Mouse (Mus musculus) retina, adult 2 months (tissue): ENCODE measurements around the gene Slc22a17.

Source experiments
- DNase-seq: peaks from one replicate; pipeline ENCODE4 v3.0.0-alpha.2; 2012; ENCODE audit warnings: low read depth, low spot score

The Slc22a17 gene

DNA sequence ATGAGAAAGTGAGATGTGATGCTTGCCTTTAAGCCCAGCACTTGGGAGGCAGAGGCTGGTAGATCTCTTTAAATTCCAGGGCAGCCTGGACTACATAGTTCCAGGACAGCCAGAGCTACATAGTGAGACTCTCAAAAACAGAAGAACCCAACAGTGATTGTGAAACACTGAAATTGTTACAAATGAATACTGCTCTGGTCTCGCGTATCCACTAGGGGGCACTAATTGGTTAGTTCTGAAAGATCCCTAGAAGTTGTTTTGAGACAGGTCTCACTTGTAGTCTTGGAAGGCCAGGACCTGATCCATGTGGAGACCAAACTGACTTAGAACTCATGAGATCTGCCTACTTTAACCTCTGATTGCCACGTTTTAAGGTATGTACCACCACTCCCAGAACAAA is 12.5 kb downstream of the Slc22a17 start:
- peak; percentile 53 for DNase-seq

DNA sequence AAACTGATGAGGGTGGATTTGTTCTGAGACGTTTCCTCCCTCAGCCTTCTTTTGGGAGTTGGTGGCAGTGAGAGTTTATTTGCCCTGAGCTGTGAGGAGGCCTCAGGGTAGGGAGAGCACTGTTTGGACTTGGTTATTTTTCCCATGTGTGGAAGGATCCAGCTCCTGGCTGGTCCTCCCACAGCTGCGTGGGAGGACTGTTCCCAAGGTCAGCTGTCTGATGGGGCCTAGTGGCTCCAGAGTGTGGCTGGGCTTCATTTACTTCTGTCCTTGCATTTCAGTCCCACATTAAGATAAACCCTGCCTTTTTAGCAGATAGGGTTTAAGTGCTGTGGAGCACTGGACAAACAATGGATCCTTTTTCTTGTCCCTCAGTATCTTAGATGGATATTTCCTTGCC is 15.5 kb downstream of the Slc22a17 start:
- DNase-seq: no peak

DNA sequence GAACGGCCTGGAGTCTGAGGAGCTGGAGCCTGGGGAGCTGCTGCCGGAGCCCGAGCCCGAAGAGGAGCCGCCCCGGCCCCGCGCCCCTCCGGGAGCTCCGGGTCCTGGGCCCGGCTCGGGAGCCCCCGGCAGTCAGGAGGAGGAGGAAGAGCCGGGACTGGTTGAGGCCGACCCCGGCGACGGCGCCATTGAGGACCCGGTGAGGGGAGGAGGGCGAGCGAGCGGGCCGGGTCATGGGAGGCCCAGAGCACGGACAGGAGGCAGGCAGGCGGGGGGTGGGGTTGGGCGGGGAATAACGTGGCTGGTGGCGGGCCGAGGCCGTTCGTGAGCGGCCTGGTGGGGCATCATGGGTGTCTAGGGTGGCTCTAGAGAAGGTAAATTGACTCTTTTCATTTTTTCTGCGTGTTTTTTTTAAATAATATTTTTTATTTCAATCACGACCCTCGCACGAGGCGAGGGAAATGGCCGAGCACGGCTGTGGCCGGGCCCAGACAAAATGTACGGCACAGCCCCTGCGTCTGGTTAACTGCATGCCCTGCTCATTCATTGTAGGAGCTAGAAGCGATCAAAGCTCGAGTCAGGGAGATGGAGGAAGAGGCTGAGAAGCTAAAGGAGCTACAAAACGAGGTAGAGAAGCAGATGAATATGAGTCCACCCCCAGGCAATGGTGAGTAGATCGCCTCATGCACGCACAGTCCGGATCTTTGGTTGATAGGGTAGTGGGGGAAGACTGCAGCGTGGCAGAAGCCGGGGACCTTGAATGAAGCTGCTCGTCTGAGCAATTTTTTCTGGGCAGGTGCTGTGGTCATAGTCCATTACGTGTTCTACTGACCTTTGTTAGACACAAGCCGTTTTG is 18.4 kb downstream of the Slc22a17 start:
- no peak for DNase-seq

DNA sequence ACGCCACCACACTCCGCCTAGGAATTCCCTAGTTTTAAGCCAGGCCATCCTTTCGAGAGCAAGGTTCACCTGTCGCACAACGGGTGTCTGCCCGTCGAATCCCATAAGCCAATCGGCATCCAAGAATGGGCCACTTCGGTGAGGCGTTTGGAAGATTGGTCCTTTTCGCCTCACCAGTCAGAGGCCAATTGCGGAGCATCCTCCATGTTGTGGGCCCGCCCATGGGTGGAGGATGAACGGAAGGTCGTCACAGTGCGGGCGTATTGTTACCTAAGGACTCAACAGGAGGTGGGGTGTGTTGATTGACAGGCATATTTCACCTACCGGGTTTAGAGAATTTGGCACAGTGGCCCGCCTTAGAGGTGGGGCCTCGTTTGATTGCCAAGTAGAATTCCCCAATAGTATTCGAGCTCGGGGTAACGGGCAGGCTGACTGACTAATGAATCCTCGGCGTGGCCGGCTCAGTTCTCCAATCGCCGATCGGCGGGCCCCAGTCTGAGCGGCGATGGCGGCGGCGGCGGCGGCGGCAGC is 19.2 kb downstream of the Slc22a17 start:
- DNase-seq: peak; percentile 98

DNA sequence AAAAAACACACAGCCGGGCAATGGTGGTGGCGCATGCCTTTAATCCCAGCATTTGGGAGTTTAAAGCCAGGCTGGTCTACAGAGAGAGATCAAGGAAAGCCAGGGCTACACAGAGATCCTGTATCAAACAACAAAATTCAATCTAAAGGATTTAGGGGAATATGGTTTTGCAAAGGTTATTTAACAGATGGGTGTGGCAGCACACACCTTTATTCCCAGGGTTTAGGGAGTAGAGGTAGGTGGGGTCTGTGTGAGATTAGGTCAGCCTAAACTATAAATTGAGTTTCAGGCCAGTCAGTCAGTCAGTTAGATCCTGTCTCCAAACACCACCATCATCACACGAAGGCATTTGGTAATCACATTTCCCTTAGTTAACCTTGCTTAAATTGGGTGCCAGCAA is 20.7 kb downstream of the Slc22a17 start, which contains the start of gene Pabpn1:
Gene Pabpn1 (plus strand): TSS at position 301 of the 400 bp plus-strand sequence.
- DNase-seq: no peak

DNA sequence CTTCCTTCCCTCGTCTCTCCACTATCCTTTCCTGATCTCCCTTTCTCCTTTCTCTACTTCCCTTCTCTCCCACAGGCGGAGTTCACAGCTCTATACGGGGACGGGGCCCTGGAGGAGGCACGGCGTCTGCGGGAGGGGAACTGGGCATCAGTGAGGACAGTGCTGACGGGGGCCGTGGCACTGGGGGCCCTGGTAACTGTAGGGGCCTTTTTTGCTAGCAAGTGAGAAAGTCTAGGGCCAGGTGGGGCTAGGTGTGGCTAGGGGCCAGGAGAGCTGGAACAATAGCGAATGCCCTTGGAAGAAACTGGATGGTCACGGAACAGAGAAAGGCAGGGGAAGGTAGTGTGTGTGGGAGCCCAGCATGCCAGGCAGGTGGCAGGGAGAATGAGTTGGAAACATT is 27.6 kb downstream of the Slc22a17 start:
- no peak for DNase-seq

DNA sequence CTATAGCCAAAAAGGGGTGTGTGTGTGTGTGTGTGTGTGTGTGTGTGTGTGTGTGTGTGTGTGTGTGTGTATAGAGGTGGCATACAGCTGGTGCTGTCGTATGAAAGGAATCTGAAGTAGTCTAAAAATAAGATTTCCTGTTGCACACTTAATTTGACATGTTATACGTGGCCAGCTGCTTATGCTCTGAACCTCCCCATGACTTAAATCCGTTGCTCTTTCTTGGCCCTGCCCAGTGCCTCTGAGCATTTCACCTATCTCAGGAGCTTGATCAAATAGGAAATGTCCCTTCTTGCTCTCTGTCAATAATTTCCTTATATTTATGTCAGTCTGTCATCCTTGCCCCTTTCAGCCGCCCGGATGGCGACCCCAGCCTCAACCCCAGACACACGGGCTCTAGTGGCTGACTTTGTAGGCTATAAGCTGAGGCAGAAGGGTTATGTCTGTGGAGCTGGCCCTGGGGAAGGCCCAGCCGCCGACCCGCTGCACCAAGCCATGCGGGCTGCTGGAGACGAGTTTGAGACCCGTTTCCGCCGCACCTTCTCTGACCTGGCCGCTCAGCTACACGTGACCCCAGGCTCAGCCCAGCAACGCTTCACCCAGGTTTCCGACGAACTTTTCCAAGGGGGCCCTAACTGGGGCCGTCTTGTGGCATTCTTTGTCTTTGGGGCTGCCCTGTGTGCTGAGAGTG is 28.8 kb downstream of the Slc22a17 start:
- no peak for DNase-seq

DNA sequence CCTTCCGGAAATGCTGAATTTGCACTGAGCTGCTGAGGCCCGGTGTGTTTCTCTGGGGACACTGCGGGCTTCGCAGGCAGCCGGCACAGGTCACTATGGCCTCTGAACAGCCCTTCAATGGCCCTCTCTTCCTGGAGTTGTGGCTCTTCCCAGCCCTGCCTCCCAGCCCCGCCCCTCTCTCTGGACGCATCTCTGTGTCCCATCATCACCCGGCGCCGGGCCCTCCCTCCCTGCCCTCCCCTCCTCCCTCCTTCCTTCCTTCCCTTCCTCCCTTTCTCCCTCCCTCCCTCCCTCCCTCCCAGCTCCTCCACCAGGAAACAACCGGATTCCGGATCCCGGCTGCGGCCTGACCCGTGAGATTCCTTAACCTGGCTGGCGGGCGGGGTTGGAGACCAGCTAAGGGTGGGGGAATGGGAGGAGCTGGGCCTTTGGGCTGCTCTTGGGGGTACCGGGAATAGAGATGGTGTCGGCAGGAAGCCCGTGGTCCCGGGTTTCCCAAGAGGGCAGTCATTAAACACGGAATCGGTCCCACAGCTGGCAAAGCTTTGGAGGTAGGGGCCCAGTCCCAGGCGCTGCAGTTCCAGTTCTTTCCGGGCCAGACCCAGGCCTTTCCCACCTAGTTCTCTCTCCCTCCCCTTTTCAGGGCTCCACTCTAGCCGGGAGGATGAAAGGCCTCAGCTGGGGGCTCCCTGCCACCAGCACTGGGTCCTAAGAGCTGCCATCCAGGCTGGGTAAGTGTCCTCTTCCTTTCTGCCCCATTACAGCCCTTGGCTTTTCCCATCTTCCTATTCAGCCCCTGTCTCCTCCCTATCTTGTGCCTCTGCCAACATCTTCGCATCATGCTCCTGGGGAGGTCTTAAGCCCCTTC is 29.5 kb downstream of the Slc22a17 start, which contains the start of the genes Bcl2l2 and Gm20521:
Gene Bcl2l2 (plus strand): TSS at position 224 of the 868 bp plus-strand sequence.
Gene Gm20521 (plus strand): TSS at position 288 of the 868 bp plus-strand sequence.
- peak; percentile 71 for DNase-seq

DNA sequence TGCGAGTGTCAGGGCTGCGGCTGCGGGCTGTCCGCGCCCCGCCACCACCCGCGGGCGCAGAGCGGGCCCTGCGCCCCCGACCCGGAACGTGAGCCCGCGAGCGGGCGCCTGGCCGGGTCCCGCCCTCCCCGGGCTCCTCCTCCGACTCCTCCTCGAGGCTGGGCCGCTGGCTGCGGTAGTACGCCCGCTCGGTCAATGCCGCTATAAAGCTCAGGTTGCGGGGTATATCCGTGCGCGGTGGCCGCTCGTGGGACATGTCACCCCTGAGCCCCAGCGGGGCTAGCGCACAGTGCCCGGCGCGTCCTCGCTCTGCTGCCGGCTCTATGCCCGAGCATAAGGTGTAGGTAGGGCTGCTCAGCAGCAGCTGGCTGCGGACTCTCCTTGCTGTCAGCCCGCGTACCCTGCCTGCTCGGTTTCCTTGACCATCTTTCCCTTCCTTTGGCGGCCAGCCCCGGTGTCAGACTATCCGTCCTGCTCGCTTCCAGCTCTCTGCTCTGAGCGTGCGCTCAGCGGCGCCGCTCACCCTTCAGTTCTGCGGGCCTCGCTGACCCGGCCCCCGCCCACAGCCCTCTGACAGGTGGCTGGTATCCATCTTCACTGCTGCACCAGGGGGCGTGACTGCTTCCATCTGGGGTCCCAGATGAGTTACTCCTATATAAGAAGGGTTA is 35.8 kb downstream of the Slc22a17 start, which contains the start of gene Ppp1r3e:
Gene Ppp1r3e (minus strand): TSS at position 503 of the 668 bp plus-strand sequence.
- DNase-seq: no peak

DNA sequence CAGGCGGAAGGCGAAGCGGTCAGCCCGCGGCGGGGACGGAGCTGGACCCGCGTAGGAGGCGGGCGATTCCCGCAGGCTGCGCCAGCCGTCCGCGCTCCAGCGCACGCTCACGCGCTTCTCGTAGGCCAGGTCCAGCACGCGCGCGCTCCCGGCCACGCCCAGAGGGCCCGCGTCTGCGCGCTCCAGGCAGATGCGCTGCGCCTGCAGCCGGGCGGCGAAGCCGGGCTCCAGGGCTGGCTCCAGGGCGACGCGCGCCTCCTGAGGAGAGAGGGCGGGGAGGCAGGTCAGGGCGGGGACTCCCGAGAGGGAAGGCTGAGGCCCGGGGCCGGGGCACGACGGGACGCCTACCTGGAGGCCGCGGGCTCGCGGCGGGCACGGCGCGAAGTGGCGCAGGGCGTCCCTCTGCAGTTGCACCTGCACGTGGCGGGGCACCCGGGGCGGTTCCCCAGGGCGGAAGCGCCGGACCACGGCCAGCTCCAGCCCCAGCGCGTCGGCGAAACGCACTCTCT is 36.3 kb downstream of the Slc22a17 start:
- peak; percentile 82 for DNase-seq

DNA sequence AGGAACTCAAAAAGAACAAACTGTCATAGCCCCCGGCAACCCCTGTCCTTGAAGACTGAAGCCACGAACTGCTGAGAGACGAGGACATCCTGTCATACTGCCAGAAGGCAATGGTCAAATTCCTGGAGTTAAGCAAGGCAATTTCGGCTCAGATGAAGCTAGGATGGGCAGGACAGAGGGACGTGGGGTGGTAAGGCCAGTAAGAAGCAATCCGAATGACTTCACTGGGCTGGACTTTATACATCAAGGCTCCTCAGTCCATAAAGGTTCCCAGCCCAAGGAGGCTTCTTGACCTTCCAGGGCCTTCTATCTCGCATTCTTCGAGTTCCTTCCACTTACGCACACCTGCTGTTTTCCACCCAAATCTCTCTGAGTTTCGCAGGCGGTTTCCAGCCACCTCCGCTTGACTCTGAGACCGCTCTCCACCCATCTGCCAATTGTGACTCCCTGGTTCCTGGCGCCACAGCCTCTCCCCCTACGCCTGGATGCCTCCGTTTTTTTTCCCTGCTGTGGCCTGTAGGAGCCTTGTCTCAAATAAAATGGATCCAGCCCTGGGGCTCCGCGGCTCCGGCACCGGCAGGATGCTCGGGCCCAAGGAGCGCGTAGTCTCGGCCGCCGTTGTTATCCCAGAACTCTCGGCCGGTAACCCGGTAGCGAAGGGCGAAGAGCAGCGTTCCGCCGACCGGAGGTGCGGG is 36.9 kb downstream of the Slc22a17 start:
- DNase-seq: no peak

DNA sequence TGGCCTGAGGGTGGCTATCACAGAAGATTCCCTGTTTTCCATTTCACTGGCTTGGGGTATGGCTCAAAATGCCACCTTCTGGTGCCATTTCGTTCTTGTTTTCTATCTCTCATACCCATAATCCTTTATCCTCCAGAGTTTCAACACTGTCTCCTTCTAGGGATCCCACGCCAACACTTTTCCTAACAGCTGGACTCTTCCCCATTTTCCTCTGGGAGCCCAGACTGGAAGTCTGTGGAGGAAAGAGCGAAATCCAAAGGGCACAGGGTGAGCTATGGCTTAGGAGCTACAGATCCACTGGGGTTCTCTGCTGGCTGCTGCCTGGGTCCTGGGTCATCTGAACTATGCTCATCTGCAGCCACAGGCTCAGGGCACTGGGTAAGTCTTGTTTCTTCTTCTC is 38.8 kb downstream of the Slc22a17 start:
- no peak for DNase-seq

DNA sequence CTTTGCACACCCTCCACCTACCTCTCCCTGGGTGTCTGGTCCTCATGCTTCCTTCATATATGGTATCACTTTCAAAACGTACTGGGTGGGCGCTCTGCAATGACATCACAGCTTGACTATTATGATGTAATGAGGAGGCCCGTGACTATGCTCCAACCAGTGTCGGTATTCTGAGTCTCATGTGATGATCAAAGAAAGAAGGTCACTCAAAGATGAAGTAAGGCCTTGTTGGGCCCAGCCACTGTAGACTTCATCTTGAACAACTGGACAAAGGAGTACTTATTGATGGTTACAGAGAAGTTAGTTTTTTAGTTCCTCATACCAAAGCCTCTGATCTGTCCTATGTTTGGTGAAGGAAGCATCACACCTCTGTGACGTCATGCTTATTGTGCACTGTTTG is 42.1 kb downstream of the Slc22a17 start, which contains the start of gene Homez:
Gene Homez (minus strand): TSS at position 101 of the 400 bp plus-strand sequence.
- no peak for DNase-seq

DNA sequence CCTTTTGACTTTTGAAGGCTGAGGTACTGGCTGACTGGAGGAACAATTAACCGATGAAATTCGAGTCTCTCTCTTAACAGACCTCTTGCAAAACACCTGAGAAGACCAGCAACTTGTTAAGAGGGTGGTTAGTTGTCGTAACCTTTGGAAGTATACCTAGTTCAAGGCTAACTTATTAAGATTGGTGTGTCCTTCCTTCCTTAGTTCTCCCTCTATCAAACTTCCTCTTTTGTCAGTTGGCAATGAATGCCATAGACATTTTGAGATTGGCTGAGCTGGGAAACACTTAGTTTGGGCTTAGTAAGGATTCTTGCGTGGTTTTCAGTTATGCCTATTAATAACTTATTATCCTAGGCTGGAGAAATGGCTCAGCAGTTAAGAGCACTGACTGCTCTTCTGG is 44.9 kb downstream of the Slc22a17 start:
- no peak for DNase-seq

DNA sequence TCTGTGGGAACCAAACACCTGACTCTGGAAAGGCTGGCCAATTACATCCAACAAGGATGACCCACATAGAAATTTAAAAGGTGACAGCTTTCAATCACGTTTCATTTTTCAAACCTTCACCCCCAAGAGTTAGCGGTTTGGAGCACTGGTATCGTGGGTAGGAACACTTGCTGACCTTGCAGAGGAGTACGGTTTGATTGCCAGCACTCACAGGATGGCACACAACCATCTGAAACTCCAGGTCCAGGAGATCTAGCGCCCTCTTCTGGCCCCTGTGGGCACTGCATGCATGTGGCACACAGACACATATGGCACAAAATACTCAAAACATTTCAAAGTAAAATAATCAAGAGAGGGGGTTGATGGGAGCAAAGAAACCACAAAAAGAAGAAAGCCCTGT is 46.0 kb downstream of the Slc22a17 start:
- DNase-seq: no peak

DNA sequence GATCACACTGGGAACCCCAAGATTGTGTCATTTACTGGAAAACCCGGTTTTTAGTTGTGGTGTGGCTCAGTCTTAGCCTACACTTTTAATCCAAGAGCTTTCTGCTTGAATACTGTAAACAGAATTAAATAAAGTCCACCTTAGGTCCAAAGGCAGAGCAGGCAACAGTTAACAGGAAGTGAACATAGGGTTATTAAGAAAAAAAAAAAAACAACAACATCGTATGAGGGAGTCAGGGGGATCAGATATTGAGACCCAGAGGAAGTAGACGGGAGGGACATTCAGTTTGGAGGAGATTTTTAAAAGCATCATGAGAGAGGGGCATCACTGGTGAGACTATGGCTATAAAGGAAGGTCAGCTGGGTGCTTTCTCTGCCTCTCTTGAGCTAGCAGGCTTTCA is 46.7 kb downstream of the Slc22a17 start:
- no peak for DNase-seq

DNA sequence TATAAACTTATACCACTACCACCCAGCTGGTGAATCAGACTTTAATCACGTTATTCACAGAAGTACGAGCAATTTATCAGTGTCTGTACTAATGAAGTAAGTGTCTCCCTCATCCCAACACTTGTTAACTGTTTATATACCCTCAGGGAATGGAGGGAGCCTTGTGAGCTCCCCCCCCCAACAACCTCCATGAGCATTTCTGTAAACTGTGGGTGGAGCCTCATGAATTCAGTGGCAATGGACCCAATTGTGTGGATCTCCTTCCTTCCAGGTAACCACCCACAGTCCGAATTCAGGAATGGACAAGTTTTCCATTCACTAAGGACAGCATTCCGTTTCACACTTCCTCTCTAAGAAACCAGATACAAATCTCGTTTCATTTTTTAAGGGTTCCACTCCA is 47.3 kb downstream of the Slc22a17 start:
- DNase-seq: no peak

DNA sequence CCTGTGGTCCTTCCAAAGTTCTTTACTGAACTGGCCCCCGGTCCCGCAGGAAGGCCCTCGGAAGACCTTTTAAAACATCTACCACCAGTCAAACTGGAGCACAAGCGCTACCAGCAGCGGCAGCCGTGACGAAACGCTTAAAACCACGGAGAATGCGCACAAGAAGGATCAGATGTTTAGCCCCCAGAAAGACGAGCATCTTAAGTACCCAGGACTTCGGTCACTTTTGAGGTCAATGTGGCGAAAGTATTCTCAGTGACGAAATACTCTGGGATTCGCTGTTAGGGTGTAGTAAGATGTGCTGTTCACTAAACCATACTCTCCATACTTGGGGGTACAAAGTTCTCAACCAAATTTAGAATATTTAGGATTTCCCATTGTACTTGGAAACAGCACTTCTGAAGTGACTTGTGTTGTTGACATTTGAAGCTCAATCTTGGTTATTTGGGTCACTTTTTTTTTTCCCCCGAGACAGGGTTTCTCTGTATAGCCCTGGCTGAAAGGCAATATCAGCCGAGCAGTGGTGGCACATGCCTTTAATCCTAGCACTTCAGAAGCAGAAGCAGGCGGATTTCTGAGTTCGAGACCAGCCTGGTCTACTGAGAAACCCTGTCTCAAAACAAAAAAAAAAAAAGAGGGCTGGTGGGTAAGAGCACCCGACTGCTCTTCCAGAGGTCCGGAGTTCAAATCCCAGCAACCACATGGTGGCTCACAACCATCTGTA is 48.5 kb downstream of the Slc22a17 start:
- no peak for DNase-seq
